Mouse (Mus musculus) left cerebral cortex, adult 9 months (tissue): ENCODE data around the gene Ddx27.
"Not testable (repeated sequence)": the region's sequence is repeated elsewhere in the genome, so short reads cannot be mapped to it uniquely, and the experiment has no call there.

Experiments
- DNase-seq, 2 experiments: peaks; one replicate each; pipeline ENCODE4 v3.0.0; 2022; ENCODE audit warnings: low spot score in 2 of 2

Ddx27 gene

DNA sequence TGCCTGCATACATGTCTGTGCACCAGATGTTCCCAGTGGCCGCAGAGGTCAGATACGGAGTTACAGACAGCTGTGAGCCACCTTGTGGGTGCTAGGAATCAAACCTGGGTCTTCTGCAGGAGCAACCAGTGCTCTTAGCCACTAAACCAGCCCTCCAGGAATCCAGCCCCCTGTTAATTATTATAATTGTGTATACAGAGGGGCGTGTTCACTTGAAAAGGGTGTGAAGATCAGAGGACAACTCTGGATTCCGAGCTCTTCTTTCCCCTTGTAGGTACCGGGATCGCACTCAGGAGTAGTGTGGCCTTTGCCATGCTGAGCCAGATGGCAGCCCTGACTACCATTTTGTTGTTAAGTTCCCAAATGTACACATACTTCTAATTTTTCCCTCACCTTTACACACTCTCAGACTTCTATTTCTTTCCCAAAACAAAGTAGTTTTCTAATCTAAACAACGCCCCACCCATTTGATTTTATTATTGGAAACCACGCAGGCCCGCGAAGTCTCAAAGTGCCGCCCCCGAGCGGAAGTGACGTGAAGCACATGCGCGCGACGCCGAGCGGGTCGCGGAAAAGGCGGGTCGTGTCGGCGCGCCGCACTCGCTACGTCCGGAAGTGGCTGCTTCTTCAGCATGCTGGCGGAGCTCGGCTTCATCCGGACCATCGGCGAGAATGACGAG is at the start of gene Ddx27:
Ddx27 (plus strand) TSS at position 492 of the 680 bp plus-strand sequence.
- peak; percentile 66 to 93 for DNase-seq

GRCm38 (mm10) chr2:166973153-166973552 is 41.8 kb upstream of the Ddx27 start:
- DNase-seq: no peak

GRCm38 (mm10) chr2:166974177-166974872 is 40.7 kb upstream of the Ddx27 start:
- DNase-seq: no peak

- no peak for DNase-seq
Measured at GRCm38 (mm10) chr2:166976356-166976755, 38.6 kb upstream of the Ddx27 start.

DNA sequence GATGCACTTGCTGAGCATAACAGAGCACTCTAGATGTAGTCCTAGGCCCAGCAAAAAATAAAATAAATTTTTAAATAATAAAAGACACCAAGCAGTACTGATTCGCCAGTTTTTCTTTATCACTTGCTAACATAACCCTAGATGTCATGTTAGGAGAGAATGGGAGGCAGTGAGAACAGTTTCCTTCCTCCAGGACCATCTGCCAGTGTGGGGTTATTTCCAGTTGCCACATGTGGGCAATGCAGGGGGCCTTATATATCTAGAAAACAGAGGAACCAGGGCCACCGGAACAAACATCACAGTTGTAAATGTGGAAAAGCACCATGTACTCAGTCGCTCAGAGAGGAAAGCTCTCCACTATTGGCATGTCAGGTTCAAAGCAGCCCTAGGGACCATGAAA is 37.5 kb upstream of the Ddx27 start:
- DNase-seq: no peak

DNA sequence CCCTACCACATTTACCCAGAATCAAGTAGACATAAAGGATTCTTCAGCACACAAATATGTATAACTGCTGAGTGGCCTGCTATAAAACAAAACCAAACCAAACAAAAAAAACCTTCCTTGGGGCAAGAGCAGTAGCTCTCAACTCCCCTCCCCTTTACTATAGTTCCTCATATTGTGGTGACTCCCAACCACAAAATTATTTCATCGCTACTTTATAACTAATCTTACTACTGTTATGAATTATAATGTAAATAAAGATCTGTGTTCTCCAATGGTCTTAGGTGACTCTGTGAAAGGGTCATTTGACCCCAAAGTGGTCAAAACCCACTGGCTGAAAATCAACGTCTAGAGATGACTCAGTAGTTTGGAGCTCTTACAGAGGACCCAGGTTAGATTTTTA is 34.8 kb upstream of the Ddx27 start:
- no peak for DNase-seq

DNA sequence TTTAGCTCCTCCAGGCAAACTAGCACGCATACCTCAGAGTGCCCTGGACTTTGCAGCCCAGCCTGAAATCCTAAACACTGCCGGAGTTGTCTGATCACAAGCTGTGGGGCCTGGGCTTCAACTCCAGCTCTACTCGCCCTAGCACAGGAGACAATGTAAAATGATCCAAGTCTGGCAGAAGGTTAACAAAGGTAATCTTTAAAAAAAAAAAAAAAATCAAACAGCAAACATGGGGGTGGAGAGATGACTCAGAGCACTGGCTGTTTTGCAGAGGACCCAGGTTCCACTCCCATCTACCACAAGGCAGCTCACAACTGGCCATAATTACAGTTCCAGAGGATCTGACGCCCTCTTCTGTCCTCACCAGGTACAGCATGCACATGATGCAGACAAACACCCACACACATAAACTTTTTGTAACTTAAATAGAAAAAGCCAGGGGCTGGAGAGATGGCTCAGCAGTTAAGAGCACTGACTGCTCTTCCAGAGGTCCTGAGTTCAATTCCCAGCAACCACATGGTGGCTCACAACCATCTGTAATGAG is 31.6 kb upstream of the Ddx27 start:
- no peak for DNase-seq

GRCm38 (mm10) chr2:166990861-166991260 is 24.1 kb upstream of the Ddx27 start:
- no peak for DNase-seq

- no peak for DNase-seq
Measured at GRCm38 (mm10) chr2:166991945-166992344, 23.0 kb upstream of the Ddx27 start.

DNA sequence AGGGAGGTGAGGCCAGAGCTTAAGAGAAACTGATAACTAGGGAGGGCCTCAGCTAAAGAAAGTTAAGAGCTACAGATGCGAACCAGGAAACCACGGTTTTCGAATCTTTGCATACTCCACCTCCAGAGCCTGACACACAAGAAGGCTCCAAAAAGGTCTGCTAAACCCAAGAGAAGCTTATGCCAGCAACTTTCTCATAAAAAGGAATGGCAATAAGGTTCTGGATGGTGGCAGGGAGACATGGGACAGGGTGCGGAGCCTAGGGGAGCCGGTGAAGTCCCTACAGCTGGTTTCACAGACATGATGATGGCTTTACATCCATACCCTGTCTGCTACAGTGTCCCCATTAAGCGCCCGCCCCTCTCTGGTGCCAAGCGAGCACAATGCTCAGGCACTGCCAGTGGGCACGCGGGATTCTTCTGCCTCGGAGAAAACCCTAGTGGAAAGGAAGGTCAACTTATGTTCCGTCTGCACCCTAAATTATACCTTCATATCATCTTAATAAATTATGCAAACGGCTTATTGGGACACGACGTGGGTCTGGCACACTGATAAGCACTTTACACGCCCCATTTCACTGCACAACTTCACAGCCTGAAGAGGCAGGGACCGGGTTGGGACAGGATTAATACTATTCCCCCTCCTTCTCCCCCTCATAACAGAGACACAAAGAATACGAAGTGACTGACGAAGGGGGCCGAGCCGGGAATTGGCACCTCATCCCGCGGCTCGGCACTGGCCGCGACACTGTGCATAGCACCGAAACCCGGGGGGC is 19.8 kb upstream of the Ddx27 start:
- DNase-seq: peak in 1 of 2 experiments; percentile 35

DNA sequence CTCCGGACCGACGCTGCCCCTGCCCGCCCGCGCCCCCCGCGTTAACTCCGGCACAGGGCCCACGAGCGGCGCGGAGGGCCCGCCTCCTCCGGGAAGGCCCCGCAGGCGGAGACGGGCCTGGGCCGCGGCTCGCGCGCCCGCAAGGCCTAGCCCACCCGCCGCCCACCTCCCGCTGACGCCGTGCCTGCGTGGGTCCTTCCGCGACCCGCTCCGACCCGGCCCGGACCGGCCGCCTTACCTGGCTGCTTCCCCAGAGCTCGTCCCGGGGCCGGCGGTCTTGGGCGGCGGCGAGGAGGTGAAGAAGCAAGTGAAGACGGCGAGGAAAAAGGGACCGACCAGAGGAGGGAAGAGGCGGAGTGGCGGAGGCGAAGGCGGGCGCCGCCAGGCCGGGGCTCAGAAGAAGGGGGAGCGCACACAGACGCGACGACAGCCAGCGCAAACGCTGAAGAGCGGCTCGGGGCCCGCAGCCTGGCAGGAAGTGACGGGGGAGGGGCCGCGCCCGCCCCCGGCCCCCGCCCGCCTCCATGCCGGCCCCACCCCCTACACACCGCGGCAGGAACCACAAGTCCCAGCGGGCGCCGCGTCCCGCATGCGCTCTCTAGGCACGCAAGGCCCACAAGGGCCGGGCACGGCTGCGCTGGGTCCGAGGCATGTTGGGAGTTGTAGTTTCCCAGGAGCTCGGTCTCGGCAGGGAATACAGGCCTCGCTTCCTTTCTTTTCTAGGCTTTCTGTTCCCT is 19.0 kb upstream of the Ddx27 start, which contains the start of gene Stau1:
Stau1 (minus strand) TSS at position 504 of the 737 bp plus-strand sequence.
- peak; percentile 88 to 96 for DNase-seq

DNA sequence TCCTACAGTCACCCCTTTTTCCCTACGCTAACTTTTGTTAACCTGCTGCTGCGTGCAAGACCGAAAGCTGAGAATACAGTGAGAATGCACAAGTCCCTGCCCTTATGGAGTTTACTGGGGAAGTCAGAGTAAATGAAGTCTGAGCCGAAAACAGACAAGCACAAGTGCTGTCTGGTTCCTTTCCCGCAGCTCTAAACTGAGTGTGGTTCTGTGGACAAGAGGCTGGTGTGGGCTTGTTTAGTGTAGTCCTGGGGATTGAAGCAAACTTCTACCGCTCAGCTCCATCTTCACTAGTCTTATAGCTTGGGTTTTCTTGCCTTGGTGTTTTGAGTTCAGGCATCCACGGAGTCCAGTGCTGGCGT is 18.5 kb upstream of the Ddx27 start:
- no peak for DNase-seq

DNA sequence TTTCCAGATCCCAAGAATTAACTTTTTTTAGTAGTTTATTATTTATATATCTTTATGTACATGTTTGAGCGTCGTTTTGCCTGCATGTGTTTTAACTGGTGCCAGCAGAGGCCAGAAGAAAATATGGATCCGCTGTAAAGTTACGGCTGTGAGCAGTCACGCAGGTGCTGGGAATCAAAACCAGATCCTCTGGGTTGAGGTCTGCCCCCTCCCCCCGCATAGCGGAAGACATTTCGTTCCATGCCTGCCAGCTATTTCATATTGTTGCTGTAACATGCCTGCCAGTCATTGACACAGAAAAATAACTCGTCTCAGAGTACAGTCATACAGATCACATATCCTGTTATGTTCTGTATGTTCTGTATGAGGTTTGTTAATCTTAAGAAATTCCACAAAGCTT is 13.5 kb upstream of the Ddx27 start:
- no peak for DNase-seq

- DNase-seq: peak in 1 of 2 experiments; percentile 88
Measured at GRCm38 (mm10) chr2:167004099-167004854, 10.7 kb upstream of the Ddx27 start.

- no peak for DNase-seq
Measured at GRCm38 (mm10) chr2:167006355-167006754, 8.6 kb upstream of the Ddx27 start.

- DNase-seq: peak in 1 of 2 experiments; percentile 20
Measured at GRCm38 (mm10) chr2:167007001-167007491, 7.9 kb upstream of the Ddx27 start.

DNA sequence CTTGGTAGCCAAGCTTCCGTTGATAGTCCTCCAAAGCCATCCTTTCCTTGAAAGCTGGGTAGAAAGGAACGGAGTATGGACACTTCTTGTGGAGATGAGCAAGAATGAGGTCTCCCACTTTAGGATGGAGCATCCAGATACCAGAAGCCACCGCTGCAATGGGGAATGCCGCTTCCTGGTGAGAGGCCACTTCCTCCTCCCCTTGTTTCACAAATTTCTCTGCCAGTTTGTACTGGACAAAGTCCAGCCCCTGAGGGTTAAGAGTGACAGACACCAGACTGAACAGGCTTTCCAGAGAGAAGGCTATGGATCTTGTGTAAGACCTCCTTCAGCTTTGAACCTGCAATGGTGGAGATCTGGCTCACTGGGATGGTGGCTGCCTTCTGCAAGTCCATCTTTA is 7.4 kb upstream of the Ddx27 start:
- not testable (repeated sequence) for DNase-seq

DNA sequence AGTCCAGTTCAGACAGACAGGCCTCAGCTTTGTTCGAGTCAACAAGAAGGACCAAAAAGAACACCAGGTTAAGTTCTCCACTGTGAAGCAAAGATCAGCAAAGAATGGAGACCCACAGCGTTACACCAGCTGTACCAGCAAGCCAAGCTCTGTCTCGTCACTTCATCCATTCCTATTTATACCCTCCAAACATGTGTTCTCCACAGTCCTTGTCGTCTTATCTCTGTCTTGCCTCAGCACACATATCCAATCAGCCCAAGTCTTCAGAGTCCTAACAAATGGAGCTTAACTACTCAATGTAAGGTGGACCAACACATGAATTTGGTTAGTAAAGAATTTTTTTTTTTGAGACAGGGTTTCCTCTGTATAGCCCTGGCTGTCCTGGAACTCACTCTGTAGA is 5.5 kb upstream of the Ddx27 start:
- no peak for DNase-seq

- DNase-seq: no peak
Measured at GRCm38 (mm10) chr2:167010546-167010945, 4.4 kb upstream of the Ddx27 start.

GRCm38 (mm10) chr2:167015382-167015718 is 357 bp downstream of the Ddx27 start:
- DNase-seq: no peak

DNA sequence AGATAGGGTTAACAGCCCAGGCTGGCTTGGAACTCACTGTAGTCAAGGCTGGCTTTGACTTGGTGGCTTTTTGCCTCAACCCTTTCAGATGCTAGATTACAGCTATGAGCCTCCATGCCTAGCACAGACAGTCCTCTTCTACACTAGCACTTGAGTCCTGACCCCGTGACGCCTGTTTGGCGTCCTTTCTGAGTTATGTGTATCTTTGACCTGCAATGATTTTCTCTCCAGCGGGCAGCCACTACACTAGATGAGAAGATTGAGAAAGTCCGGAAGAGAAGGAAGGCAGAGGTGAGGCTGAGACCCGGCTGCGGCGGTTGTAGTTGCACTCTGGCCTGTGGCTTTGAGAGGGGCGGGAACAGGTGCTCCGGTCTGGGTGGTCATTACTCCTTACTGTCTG is 4.4 kb downstream of the Ddx27 start:
- DNase-seq: no peak
